Mouse (Mus musculus) neutrophil, adult 5-6 weeks (primary cell): ENCODE data around the gene Elp6. TPM values are rescaled to one million over a fixed set of nuclear protein-coding genes. Genes with fewer than 3 reads are reported as not detected.
A peak's percentile ranks its signal among the peaks of the same experiment; 100 is the strongest.

ENCODE experiments used
- ATAC-seq: fragments of 151-379, 151-347 bp; 2 replicates; pipeline ENCODE4 v1.8.0; 2017; ENCODE audit warnings: mild to moderate bottlenecking, moderate TSS enrichment; ENCODE audit not compliant: insufficient number of reproducible peaks, poor library complexity, low FRiP score, severe bottlenecking; ENCODE audit errors: extremely low read depth
- total RNA-seq: library from RNA; stranded (forward); fragments of 200-1000 nt; gene quantifications from 2 replicates; pipeline ENCODE4 v1.2.3, GENCODE M21; 2017

Elp6 gene
- total RNA-seq, 1 experiment from 2014 or later = 3.5 TPM

DNA sequence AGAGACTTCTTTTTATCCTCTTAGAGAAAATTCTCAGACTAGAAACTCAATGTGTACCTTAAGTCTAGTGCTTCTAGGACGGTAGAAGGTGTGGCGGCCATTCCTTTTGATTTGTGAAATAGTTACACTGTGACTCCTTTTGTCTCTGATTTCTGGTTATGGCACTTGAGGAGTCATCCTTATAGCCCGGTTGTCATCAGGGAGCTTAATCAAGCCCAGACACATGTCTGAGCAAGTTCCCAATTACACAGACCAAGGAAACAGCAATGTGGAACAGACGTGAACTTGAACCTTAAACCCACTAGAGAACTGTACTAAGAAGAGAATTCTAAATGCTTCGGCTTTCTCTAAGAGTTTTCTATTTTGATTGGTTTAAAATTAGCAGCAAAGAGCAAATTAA, 45.2 kb downstream of the Elp6 start:
- ATAC-seq = no peak

DNA sequence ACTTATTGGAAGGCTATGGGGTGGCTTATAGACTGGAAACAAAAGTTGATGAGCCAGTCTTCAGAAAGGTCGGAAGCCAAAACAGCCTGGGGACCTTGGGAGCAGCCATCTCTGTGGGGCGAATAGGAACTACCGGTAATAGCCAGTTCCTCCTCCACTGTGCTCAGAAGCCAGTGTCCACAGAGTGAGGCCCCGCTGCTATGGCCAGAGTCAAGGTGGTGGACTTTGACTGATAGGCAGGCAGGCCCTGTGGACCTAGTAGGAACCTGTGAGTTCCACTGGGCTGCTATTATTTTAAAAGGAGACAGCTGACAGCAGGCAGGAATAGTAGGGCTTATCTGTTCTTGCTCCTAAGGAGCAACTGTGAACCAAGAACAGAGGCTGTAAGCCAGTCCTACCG, 45.6 kb downstream of the Elp6 start:
- no peak for ATAC-seq

DNA sequence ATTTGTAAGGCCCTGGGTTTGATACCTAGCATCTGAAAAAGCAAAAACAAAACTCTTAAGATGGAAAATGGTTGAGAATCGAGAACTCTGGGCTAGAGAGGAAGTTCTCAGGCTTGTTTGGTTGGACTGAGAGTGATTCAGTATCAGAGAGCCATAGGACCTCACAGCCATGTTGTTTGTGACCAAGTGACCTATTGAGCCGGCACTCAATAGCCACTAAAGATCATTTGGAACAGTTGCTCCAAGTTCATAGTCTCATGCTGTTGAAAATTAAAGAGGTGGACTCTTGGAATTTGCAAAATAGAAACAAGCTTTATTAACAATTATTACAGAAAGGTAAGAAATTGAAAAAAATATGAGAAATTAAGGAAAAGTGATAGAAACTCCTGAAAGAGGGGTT, 46.4 kb downstream of the Elp6 start:
- ATAC-seq = no peak

DNA sequence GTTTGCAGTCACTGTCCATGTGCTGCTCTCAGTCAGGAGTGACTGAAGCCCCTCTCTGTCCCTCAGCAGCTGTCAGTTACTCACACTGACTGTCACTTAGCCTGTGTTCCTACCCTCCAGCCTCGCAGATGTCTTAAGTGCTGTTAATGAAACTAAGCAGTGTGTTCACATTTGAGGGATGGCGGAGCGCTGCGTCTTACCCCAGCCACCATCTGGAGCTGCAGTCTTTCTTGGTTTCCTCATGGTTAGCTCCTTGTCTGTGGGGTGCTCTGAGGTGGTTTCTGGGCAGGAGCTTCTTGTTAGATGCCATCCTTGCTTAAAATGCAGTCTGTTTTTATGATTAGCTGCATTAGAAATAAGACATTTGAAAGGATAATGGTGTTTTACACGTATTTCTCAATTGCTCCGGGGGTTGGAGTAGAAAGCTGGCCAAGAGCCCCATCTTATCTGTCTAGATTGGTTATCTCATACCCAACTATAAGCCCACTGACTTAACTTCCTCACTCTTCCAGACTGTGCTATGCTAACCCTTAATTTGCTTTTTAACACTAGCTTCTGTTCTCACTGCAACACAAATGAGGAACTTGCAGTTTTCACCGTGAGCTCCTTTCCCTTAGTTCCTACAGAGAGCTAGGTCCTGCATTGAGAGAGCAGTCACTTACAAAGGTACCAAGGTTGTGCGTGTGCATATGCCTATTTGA, 47.1 kb downstream of the Elp6 start:
- 0 out of 2 replicates have a peak, but pooled peaks have one; percentile 16 for ATAC-seq

DNA sequence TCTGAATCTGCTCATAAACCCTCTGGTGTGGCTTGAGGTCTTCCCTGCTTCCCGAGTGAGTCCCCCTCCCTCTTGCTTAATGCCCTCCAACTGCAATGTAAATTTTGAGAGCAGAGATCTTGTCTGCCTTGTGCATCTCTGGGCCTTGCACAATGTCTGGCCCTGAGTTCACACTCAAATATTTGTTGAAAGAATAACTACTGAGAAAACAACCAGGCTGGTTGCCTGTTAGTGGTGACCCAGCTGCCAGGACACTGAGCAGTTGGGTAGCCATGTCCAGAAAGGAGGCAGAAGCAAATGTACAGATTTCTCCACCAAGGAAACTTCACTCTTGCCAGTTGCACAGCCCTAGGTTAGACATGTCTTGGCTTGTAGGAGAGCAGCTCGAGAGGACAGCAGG, 53.4 kb downstream of the Elp6 start:
- no peak for ATAC-seq

DNA sequence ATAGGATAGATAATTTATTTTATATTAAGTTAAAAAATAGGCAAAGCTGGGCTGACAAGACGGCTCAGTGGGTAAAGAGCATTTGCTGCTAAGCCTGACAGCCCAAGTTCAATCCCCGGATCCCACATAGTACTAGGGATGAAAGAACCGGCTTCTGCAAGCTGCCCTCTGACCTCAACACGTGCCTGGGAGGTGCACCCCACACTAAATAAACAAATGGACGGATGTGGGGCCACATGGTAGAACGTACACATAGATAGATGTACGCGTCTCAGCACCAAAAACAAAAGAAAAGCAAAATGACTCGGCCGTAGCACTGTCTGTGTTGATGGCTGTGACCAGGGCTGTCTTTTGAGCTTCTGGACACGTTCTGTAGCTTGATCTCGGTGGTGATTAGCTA, 56.3 kb downstream of the Elp6 start:
- no peak for ATAC-seq

DNA sequence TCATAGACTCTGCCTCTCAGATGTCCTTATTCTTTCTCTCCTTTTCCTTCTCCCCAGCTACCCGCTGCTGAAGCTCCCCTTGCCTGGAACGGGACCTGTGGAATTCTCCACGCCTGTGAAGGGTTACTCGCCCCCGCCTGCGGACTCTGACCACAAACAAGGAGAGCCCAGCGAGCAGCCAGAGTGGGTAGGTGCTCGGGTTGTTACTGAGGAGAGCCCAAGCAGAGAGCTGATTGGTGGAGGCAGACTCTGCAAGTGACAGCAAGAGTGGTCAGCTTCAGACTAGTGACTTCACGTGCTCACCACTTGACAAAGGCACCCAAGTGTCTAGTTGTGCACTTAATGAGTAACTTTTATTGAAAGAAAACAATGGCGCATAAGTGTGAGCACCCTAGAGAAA, 57.4 kb downstream of the Elp6 start:
- no peak for ATAC-seq

DNA sequence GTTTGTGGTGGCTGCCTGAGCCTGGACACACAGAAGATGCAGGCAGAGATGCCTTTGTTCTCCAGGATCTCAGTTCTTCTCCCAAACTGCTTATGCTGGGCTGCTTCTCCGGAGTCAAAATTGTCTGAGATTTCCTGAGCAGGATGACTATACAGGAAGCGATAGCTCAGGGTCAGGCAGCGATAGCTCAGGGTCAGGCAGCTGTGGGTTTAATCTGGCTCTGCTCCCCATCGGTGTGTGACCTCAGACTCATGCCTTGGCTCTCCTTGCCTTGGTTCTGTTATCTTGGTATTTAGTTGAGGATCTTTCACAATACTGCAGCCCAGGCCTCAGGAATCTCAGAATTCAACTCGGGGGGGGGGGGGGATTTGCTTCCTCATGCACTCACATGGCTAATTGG, 61.8 kb downstream of the Elp6 start:
- ATAC-seq = no peak

DNA sequence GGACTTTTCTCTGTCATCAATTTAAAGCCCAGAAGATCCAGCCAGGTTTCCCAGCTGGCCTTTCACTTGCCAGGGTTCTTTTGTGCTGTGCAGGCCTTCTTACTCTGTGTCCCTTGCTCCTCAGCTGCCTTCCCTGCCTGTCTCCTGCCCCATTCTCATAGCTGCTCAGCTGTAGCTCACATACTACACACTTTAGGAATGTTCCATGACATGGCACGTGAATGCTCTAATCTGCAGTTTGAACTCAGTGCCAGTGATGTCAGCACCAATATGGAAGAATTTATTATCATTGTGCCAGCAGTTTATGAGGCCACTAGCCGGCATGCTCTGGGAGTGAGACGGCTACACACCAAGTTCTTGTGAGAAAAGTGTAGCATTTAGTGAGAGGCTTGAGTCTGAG, 64.9 kb downstream of the Elp6 start:
- ATAC-seq = no peak

Other genes with a start within 250 kb of the Elp6 start
- gene Smarcc1, start 187.5 kb upstream of the Elp6 start, total RNA-seq = 33.5 and 35.1 TPM in 2 replicates
- 45.9 and 54.4 TPM in 2 replicates for gene Dhx30, start 187.3 kb upstream of the Elp6 start, total RNA-seq
- 0.61 and 0.70 TPM in 2 replicates for gene Cspg5, start 61.4 kb upstream of the Elp6 start, total RNA-seq
- 18.2 and 20.4 TPM in 2 replicates for gene Scap, start 28.1 kb downstream of the Elp6 start, total RNA-seq
- 14.7 and 15.6 TPM in 2 replicates for gene Ptpn23, start 103.0 kb downstream of the Elp6 start, total RNA-seq
- 17.9 and 25.6 TPM in 2 replicates for gene Ngp, start 114.6 kb downstream of the Elp6 start, total RNA-seq
- 41.9 and 42.6 TPM in 2 replicates for gene Klhl18, start 171.5 kb downstream of the Elp6 start, total RNA-seq
- gene Kif9, start 171.8 kb downstream of the Elp6 start, total RNA-seq = 5.1 and 5.4 TPM in 2 replicates
- 381 and 399 TPM in 2 replicates for gene Setd2, start 227.4 kb downstream of the Elp6 start, total RNA-seq